Mouse (Mus musculus): ENCODE data around the gene Tle3.

DNA sequence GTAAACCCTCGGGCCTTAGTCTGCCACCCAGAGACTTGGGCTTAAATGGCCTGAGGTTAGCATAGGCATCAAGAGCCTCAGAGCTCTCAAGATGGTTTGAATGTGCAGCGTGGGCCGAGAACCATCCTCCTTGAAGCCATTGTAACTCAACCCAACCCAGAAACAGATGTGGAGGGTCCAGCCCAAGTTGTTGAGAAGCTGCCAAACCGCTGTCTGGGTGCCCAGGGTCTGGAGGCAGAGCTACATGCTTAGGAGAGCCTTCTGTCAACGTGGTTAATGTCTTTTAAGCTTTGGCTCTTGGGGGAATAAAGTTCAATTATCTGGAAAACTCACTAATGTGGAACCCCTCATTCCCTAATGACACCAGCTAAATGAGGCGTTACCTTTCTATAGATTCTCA, 29.9 kb upstream of the Tle3 start:
- TF ChIP-seq CTCF (IDR thresholded peaks at IDR 0.05; ENCODE audit: borderline replicate concordance, insufficient read depth, low read length) (no peak), POLR2A (IDR thresholded peaks at IDR 0.05; ENCODE audit: low read depth, low read length) (no peak)

All from embryonic fibroblast, embryonic 13.5 days (primary cell).